Mouse (Mus musculus): ENCODE data around the gene Fam43a. TPM values are rescaled to one million over a fixed set of nuclear protein-coding genes. Genes with fewer than 3 reads are reported as not detected.

Fam43a gene
- polyA plus RNA-seq, 1 experiment = 13.6 TPM

DNA sequence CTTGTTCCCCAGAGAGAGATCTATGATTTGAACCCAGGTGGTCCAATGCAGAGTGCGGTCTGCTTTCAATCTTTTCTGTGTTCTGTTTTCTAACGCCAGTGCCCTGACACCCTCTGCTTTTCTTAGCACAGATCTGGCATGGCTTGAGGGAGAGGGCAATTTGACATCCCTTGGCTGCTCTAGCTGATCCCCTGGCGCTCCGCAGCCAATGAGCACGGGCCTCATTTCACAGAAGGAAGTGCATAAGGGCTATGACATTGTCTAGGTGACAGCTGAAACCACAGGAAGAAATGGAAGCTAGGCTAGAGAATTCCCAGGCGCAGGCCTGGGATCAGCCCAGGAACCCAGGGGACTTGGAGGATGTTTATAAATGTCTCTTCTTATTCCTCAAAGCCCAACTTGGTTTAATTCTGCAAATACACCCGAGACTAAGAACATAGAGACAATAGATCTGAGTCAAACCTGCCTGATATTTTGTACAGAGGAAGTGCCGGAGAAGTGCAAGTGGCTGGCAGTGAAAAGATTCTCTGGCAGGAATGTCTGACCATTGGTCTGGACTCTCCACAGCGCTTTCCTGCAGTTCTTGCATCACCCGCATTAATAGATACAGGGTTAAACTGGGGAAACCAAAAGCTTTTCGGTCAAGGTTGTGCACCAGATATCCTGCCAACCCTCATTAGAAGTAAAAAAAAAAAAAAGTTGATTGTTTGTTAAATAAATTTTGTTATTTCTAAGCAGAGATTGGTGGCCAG lies 28.2 kb downstream of the Fam43a start:
- no peak for DNase-seq (ENCODE audit: extremely low spot score in 1 of 2, low spot score in 1 of 2)

DNA sequence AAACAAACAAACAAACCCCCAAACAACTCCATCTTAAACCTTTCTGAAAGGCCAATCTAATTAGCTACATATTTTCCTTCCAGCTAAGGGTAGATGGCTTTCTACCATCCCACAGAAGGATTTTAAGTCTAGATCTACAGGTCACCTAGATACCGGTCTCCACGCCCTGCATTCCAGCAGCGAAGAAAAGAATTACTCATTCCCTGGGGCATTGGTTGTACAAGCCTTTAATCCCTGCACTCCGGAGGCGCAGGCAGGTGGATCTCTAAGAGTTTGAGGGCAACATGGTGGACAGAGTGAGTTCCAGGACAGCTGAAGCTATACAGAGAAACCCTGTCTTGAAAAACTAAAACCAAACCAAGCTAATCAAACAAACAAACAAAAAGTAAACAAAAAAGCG lies 28.9 kb downstream of the Fam43a start:
- DNase-seq (ENCODE audit: extremely low spot score in 1 of 2, low spot score in 1 of 2) = no peak

DNA sequence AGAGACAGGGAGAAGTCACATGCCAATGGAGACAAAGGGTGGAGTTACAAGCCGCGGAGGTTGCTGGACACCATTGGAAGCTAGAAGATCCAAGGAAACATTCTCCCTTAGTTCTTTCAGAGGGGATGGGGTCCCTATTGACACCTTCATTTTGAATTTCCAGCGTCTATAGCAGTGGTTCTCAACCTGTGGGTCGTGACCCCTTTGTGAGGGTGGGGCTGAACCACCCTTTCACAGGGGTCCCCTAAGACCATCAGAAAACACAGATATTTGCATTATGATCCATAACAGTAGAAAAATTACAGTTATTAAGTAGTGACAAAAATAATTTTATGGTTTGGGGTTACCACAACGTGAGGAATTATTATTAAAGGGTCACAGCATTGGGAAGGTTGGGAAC lies 30.0 kb downstream of the Fam43a start:
- no peak for DNase-seq (ENCODE audit: extremely low spot score in 1 of 2, low spot score in 1 of 2)

DNA sequence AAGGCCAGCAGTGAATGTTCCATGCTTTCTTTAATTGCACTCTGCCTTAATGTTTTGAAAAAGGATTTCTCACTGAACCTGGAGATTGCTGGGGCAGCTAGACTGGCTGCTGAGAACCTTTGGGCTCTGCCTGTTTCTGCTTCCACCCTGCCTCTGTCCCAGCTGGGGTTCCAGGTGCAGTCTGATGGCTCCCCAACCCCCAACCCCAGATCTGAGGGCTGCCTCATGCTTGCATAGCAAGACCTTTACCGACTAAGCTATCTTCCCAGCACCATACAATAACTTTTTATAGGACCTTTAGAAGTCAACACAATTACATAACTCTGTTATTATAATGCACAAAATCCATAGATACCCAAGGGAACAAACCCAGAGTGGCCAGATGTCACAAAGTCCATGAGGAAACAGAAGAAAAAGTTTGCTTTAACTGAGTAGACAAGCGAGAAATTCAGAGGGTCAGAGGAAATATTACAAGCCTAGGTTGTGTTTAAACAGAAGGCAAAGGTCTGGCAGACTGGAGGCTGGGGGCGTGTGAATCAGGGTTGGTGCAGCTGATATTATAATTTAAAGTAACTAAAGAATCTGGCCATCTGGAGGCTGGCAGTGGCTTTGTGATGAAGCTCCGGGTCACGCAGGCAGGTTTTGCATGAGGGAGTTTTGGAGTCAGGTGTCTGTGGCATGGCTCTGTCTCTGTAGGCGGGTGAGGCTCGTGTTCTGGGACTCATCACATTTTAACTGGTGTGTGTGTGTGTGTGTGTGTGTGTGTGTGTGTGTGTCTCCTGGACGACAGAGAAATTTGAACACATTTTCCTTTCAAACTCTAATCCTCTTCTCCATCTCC lies 34.6 kb downstream of the Fam43a start:
- DNase-seq (ENCODE audit: extremely low spot score in 1 of 2, low spot score in 1 of 2) = no peak

DNA sequence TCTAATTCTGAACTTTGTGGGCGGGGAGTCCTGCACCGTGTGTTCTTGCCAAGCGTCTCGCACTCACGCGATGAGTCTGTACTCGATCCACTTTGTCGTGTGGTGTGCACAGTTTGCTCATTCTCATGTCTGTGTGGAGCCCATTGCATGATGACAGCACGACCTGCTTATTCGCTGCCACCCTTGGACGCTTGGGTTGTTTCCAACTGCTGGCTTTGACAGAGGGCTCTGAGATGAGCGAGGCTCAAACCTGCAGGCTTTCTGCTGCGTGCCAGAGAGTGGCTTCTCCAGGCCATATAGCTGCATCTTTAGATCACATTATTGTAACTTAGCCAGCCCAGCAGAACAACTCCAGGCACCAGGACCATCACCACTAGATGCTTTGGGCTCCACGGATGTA lies 39.1 kb downstream of the Fam43a start:
- no peak for DNase-seq (ENCODE audit: extremely low spot score in 1 of 2, low spot score in 1 of 2)

DNA sequence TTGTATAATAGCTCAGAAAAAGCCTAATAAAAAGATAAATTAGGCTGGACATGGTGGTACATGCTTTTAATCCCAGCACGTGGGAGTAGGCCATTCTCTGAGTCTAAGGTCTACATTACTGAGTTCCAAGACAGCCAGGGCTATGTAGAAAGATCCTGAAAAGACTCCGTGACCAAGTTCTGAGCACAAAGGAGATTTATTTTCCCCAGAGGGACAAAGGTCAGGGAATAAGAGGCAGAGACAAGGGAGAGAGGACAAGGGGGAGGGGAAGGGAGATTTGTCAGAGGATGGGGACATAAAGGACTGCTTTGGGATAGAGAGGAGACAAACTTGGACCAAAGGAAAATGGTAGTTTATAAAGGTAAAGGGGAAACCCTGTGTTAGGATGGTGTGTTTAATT lies 41.1 kb downstream of the Fam43a start:
- DNase-seq (ENCODE audit: extremely low spot score in 1 of 2, low spot score in 1 of 2) = no peak

DNA sequence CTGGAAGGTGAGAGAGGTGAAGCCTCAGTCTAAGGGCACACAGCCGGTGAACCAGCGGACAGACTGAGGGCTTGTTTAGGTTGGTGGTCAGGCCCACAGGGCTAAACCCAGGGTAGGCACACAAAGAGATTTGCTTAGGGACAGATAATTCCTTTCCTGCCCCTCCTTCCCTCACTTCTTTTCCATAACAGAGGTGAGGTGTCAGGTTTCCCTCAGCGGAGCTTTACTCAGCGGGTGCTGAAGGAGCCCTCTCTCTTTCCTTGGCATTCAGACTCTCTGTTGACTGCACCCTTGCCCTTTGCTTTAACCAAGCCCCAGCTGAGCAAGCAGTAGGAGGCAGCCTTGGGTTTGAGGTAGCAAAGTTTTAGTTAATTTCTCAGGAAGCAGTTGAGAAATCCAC lies 41.9 kb downstream of the Fam43a start:
- DNase-seq (ENCODE audit: extremely low spot score in 1 of 2, low spot score in 1 of 2) = no peak

DNA sequence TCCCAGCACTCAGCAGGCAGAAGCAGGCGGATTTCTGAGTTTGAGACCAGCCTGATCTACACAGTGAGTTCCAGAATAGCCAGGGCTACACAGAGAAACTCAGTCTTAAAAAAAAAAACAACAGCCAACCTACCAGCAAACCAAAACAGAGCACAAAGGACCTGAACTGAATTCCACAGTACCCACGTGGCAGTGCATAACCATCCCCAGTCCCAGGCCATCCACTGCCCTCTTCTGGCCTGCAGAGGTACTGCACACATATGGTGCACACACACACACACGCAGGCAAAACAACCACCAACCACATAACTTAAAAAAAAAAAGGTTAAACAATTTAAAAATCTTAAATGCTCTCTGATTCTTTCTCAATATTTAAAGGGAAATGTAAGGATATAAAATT lies 42.7 kb downstream of the Fam43a start:
- DNase-seq (ENCODE audit: extremely low spot score in 1 of 2, low spot score in 1 of 2) = no peak

DNA sequence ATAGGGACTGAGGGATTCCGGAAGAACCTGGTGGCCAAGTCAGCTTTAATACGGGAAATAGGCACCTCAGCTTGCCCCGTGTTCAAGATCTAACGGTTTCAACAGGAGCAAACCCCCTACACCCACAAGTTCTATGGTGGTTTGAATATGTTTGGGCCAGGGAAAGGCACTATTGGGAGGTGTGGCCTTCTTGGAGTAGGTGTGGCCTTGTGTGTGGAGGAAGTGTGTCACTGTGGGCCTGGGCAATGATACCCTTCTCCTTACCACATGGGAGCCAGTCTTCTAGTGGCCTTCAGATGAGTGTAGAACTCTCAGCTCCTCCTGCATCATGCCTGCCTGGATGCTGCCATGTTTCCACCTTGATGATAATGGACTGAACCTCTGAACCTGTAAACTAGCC lies 45.5 kb downstream of the Fam43a start:
- DNase-seq (ENCODE audit: extremely low spot score in 1 of 2, low spot score in 1 of 2) = no peak

DNA sequence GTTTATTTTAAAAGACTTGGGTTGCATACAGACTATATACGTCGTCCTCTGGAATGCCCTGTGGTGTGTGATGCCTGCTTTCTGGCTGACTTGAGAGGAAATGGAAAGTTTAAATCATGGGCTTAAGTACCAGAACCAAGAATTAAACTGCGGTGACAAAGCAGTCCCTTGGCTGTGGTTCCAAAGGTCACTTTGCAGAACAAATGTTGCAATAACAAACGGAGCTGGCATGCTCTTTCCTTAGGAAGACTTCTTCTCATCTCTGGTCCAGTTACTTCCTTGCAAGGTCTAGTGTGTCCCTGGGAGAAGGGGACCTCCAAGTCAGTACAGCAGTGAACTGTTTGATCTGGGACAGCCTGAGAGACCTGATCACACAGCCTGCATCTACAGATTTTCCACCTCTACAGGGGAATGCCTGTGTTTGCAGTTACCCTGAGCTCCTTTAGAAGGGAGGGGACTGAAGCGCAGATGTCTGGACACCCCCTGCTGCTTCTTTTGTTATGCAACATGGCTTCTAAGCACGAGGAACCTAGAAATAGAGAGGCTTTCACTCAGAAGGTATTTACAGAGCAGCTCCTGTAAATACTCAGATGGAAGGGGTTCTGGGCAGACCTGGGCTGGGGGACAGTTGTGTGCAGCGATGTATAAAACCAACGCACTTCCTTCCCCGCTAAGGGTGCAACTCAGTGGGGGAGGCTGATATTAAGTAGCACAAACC lies 46.5 kb downstream of the Fam43a start:
- DNase-seq (ENCODE audit: extremely low spot score in 1 of 2, low spot score in 1 of 2) = no peak

DNA sequence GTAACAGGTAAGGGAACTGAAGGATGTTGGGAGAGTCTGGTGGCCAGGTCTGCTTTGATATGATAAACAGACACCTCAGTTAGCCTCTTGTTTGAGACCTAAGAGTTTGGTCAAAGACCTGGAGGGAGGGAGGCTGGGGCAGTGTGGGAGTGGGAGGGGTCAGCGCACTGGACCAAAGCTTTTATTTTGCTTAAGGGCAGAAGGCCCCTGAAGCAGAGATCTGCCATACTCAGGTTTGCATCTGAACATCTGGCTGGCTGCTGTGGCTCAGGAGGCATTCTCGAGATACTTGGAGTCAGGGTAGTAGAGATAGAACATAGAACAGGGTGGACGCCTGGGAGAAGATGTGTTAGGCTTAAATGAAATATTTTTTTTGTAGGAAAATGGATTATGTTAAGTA lies 47.3 kb downstream of the Fam43a start:
- no peak for DNase-seq (ENCODE audit: extremely low spot score in 1 of 2, low spot score in 1 of 2)

DNA sequence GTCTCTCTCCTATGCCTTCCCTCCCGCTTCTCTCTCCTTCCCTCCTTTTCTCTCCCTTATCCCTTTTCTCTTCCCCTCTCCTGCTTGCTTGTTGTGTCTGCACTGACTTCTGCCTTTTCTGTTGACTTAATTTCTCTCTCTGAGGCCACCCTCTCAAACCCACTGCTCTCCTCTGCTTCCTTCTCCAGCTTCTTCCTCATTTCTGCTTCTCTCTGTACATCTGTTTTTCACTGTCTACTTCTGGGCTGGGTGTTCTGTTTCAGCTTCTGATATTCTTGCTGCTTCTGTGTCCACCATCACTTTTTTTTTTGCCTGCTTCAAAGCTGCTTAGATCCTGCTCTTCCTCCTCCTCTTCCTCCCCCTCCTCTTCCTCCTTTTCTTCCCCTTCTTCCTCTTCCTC lies 51.8 kb downstream of the Fam43a start:
- no peak for DNase-seq (ENCODE audit: extremely low spot score in 1 of 2, low spot score in 1 of 2)

Other genes starting within 250 kb of the Fam43a start
- gene Atp13a3, start 193.7 kb upstream of the Fam43a start, polyA plus RNA-seq (2012; rRNA removed) = 26.9 and 29.3 TPM in 2 replicates
- gene Tmem44, start 48.9 kb upstream of the Fam43a start, polyA plus RNA-seq (2012; rRNA removed) = 63.2 and 67.7 TPM in 2 replicates
- 17.4 and 17.9 TPM in 2 replicates for gene Lsg1, start 12.1 kb upstream of the Fam43a start, polyA plus RNA-seq (2012; rRNA removed)